Mouse (Mus musculus) CD8-positive naive resting alpha-beta T cell, adult 2 months (primary cell): Measurements from ENCODE around the gene Lypd8.

Experiments used
- DNase-seq, 2 experiments: peaks; one replicate each; pipeline ENCODE4 v3.0.0; 2022; ENCODE audit warnings: low read depth in 2 of 2, low spot score in 2 of 2

The Lypd8 gene

GRCm38 (mm10) chr11:58382471-58382870, 3.6 kb downstream of the Lypd8 start:
- DNase-seq = no peak

GRCm38 (mm10) chr11:58399985-58400645, 21.3 kb downstream of the Lypd8 start:
- no peak for DNase-seq

GRCm38 (mm10) chr11:58400655-58401054, 21.8 kb downstream of the Lypd8 start:
- DNase-seq = no peak

GRCm38 (mm10) chr11:58408066-58408465, 29.2 kb downstream of the Lypd8 start:
- DNase-seq = no peak

- no peak for DNase-seq
Measured at GRCm38 (mm10) chr11:58418336-58418735, 39.5 kb downstream of the Lypd8 start.

GRCm38 (mm10) chr11:58420815-58421214, 42.0 kb downstream of the Lypd8 start, which contains the start of gene 1810065E05Rik:
Gene 1810065E05Rik (plus strand): TSS chr11:58421111.
- no peak for DNase-seq

- DNase-seq = no peak
Measured at GRCm38 (mm10) chr11:58432259-58432658, 53.4 kb downstream of the Lypd8 start, which contains the start of gene Gm12253. Gene Gm12253 (plus strand): TSS chr11:58432559.

- DNase-seq = no peak
Measured at GRCm38 (mm10) chr11:58437866-58438265, 59.0 kb downstream of the Lypd8 start.
